Mouse (Mus musculus) heart, adult 2 months (tissue): ENCODE results near the gene Itch. TPM values are rescaled to one million over a fixed set of nuclear protein-coding genes. Genes with fewer than 3 reads are reported as not detected.
"Not testable (repeated sequence)": the region's sequence is repeated elsewhere in the genome, so short reads cannot be mapped to it uniquely, and the experiment has no call there.

Experiments used
- DNase-seq, 2 experiments: peaks; one replicate each; pipeline ENCODE4 v3.0.0; 2021
- H3K27ac ChIP-seq: fragments of 200-600 bp; 2 replicates; pipeline ENCODE4 v1.8.1; 2022
- H3K27me3 ChIP-seq: fragments of 200-500 bp; 2 replicates; pipeline ENCODE4 v1.6.1; 2012; ENCODE audit warnings: mild to moderate bottlenecking, low read length, inconsistent platforms, mixed read lengths; ENCODE audit not compliant: control insufficient read depth, insufficient read depth
- H3K36me3 ChIP-seq: fragments of 200-500 bp; 2 replicates; pipeline ENCODE4 v1.6.1; 2012; ENCODE audit warnings: low read length, inconsistent platforms; ENCODE audit not compliant: control insufficient read depth, insufficient read depth
- H3K4me1 ChIP-seq: fragments of 200-500 bp; 2 replicates; pipeline ENCODE4 v1.6.1; 2011; ENCODE audit warnings: low read length; ENCODE audit not compliant: control insufficient read depth, insufficient read depth
- H3K4me3 ChIP-seq: fragments of 200-600 bp; 2 replicates; pipeline ENCODE4 v1.8.1; 2022
- H3K79me2 ChIP-seq: fragments of 200-500 bp; replicated peaks from 2 replicates; pipeline ENCODE4 v1.6.1; 2012; ENCODE audit warnings: mild to moderate bottlenecking, inconsistent platforms, low read length, moderate library complexity, mixed read lengths; ENCODE audit not compliant: control insufficient read depth, insufficient read depth
- H3K9ac ChIP-seq: fragments of 200-500 bp; 2 replicates; pipeline ENCODE4 v1.6.1; 2012; ENCODE audit warnings: low read depth, mild to moderate bottlenecking, control low read depth, inconsistent platforms, low read length, mixed read lengths
- CTCF ChIP-seq: fragments of 200-600 bp; IDR thresholded peaks from 2 replicates; pipeline ENCODE4 v1.8.1; 2022; ENCODE audit warnings: antibody characterized with exemption, mild to moderate bottlenecking, moderate library complexity
- EP300 ChIP-seq: fragments of 200-500 bp; IDR thresholded peaks from 2 replicates; pipeline ENCODE4 v1.6.1; 2011; ENCODE audit warnings: low read depth, low read length, control low read depth; ENCODE audit not compliant: insufficient read depth
- POLR2A ChIP-seq: fragments of 200-500 bp; IDR thresholded peaks from 2 replicates; pipeline ENCODE4 v1.6.1; 2011; ENCODE audit warnings: mild to moderate bottlenecking, low read depth, low read length, control low read depth; ENCODE audit not compliant: insufficient read depth
- WGBS: fragments of 180-500 bp; shearing (Covaris S2); methylation state at CpG from one replicate; pipeline ENCODE4 v1.1.7; 2018; 5-methylcytosine and 5-hydroxymethylcytosine counted together
- intact Hi-C: fragments of 180-260 bp; cut with DNase I; formaldehyde crosslinking; loops from one replicate; pipeline ENCODE4 v1.15.1; 2025
- polyA plus RNA-seq: library from polyadenylated mRNA; depleted of rRNA; stranded (reverse); fragments of >200 nt; gene quantifications from 2 replicates; pipeline ENCODE4 v1.2.3, GENCODE M21; 2012
- total RNA-seq, 2 experiments: library from RNA; stranded (reverse); gene quantifications; 2 replicates each; pipeline ENCODE4 v1.2.3; 2021

Itch gene
- total and polyA plus RNA-seq, 3 experiments: 6.9 to 26.8 (median 26.4) TPM

DNA sequence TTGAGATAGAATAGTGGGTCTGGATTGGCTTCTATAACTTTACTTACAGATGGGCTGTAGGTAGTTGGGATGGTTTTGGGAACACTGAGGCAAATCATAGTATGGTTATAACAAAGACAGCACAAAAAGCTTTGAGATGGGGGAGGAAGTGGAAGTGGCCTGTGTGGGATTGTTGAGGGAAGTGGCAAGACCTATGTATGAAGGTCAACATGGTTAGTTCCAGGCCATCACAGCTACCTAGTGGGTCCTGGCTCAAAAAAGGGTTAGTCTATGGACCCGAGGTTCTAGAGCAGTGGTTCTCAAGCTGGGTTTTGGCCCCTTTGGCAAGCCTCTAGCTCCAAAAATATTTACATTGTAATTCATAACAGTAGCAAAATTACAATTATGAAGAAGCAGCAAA lies 2.2 kb downstream of the Itch start:
- no peak for TF ChIP-seq CTCF
- TF ChIP-seq EP300: no peak
- no peak for TF ChIP-seq POLR2A
- intact Hi-C loops: no loop called here
- Histone ChIP-seq H3K9ac (no peak overlapping the region), H3K4me1 (peaks cover 10% of the 10 kb centered on the region), H3K27me3 (no peaks in the 10 kb centered on the region), H3K79me2 (peaks cover 8% of the 10 kb centered on the region), H3K27ac (no peak overlapping the region; the same call in 1 of the 2 replicates), H3K4me3 (no peak overlapping the region), H3K36me3 (peaks cover 22% of the 10 kb centered on the region)
- WGBS: 69% methylated on average over 1 of the region's 1 CpGs
- DNase-seq: no peak

DNA sequence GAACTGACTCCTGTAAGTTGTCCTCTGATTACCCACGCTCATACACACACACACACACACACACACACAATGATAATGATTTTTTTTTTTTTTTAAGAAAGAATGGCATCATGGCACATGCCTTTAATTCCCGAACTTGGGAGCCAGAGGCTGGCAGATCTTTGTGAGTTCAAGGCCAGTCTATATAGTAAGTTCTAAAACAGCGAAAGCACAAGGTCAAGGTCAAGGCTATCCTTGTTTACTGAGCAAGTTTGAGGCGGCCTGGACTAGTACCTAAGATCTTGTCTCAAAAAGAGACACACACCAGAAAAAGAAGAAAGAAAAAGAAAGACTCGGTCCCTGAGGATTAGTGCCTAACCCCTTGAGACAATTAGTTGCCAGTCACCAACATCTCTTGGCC lies 7.7 kb downstream of the Itch start:
- H3K4me1 ChIP-seq: peaks cover 2% of the 10 kb centered on the region
- intact Hi-C loops: no loop called here
- 93% methylated on average over 5 of the region's 5 CpGs for WGBS
- peaks cover 4% of the 10 kb centered on the region for H3K79me2 ChIP-seq
- no peaks in the 10 kb centered on the region for H3K27me3 ChIP-seq
- H3K27ac ChIP-seq: no peak overlapping the region
- H3K36me3 ChIP-seq: peaks cover 23% of the 10 kb centered on the region
- H3K4me3 ChIP-seq: no peak overlapping the region
- H3K9ac ChIP-seq: no peak overlapping the region
- DNase-seq: no peak
- TF ChIP-seq POLR2A (no peak), CTCF (no peak), EP300 (no peak)

DNA sequence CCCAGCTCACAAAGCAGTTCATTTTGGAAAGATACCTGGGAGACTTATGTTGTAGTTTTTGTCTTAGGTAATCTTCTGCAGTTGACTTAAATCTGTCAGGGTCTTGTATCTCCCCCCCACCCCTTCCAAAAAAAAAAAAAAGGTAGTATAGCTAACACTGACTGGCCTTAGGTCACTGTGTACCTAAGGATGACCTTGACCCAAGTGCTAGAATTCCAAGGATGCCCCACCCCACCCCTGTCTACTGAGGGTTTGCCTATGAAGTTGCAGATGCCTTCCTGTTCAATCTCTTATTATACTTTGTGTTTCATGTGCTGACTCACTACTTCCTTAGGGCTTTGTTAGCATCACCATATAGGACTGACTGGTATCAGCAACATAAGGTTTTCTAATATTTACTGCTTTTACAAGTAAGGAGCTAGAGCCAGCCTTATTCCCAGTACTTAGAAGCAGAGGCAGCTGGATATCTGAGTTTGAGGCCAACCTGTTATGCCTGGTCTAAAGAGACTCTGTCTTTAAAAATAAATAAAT lies 8.8 kb downstream of the Itch start:
- peaks cover 23% of the 10 kb centered on the region for H3K36me3 ChIP-seq
- H3K27me3 ChIP-seq: no peaks in the 10 kb centered on the region
- no peak overlapping the region for H3K9ac ChIP-seq
- no peak for TF ChIP-seq POLR2A
- no peak for TF ChIP-seq CTCF
- no peak for TF ChIP-seq EP300
- peaks cover 1% of the 10 kb centered on the region for H3K4me1 ChIP-seq
- H3K27ac ChIP-seq: no peak overlapping the region
- intact Hi-C loops: no loop called here
- H3K79me2 ChIP-seq: peaks cover 4% of the 10 kb centered on the region
- H3K4me3 ChIP-seq: no peak overlapping the region
- DNase-seq: no peak

DNA sequence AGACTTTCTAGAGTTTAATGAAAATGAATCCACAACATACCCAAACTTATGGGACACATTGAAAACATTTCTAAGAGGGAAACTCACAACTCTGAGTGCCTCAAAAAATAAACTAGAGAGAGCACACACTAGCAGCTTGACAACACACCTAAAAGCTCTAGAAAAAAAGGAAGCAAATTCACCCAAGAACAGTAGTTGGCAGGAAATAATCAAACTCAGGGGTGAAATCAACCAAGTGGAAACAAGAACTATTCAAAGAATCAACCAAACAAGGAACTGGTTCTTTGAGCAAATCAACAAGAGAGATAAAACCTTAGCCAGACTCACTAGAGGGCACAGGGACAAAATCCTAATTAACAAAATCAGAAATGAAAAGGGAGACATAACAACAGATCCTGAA lies 16.0 kb downstream of the Itch start:
- H3K27ac ChIP-seq, H3K79me2 ChIP-seq, intact Hi-C loops, H3K4me3 ChIP-seq, DNase-seq, H3K4me1 ChIP-seq, H3K36me3 ChIP-seq, H3K27me3 ChIP-seq, H3K9ac ChIP-seq: not testable (repeated sequence)

DNA sequence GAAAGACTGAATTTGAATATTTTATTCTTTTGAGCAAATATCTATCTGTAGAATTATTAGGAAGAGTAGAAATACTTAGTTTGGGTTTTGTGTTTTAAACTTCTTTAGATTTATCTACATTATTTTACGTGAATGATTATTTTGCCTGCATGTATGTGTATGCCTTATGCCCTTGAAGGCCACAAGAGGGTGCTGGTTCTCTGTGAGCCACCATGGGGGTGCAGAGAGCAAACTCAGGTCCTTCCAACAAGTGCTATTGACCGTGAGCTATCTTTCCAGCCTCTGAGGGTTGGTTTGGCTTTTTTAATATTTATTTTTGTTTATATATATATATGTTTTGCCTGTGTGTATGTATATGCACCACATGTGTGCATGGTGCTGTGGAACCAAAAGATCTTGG lies 74.1 kb downstream of the Itch start:
- no peak overlapping the region for H3K4me3 ChIP-seq
- no peak overlapping the region for H3K27ac ChIP-seq
- 66% methylated on average over 2 of the region's 2 CpGs for WGBS
- H3K36me3 ChIP-seq: peaks cover 3% of the 10 kb centered on the region
- H3K9ac ChIP-seq: no peak overlapping the region
- no peaks in the 10 kb centered on the region for H3K27me3 ChIP-seq
- H3K4me1 ChIP-seq: no peaks in the 10 kb centered on the region
- no peaks in the 10 kb centered on the region for H3K79me2 ChIP-seq
- TF ChIP-seq EP300: 0 out of 2 replicates have a peak, but pooled peaks have one; percentile 26
- peak; percentile 87 for TF ChIP-seq CTCF
- no peak for TF ChIP-seq POLR2A
- DNase-seq: no peak
- intact Hi-C loops: no loop called here

DNA sequence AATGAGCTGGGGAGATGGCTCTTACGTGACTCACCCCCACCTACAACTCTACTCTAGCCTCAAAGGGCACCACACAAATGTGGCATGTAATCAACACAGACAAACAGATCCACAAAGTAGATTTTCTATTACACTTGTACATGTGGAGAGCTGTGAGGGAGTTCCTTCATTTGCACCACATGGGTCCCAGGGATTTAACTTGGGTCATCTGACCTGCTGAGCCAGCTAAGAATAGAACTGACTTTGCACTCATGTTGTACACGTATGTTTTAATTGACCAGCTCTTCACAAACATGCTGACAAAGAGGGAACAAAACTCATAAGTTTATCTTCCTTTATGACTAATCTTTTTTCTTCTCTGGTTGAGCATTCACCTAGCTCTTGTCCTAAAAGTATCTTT lies 89.8 kb downstream of the Itch start:
- Histone ChIP-seq H3K27me3 (no peaks in the 10 kb centered on the region), H3K79me2 (no peaks in the 10 kb centered on the region), H3K9ac (no peak overlapping the region), H3K4me1 (peaks cover 8% of the 10 kb centered on the region), H3K27ac (peak overlapping the region; percentile 29), H3K4me3 (no peak overlapping the region), H3K36me3 (peaks cover 23% of the 10 kb centered on the region)
- no peak for DNase-seq
- no peak for TF ChIP-seq CTCF
- 73% methylated on average over 2 of the region's 2 CpGs for WGBS
- intact Hi-C loops: no loop called here

DNA sequence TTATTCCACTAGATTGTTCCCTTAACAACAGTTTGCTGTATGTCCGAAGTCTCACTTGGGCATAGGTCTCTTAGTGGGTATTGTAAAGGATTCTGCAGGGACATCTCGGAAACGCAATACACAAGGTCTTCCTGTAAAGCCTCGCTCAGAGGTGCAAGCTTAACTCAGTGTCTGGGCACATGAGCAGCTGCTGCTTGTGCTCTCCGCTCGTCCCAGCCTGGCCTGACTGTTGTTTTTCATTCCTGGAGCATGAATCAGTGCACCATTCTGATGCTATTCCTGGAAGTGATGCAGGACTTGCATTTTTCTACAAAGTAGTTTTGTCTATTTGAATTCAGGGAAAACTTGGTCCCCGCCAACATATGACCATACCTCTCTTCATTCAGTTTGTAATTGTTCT lies 91.4 kb downstream of the Itch start:
- Histone ChIP-seq H3K79me2 (no peaks in the 10 kb centered on the region), H3K4me3 (no peak overlapping the region), H3K27ac (peak overlapping the region; percentile 70), H3K36me3 (peaks cover 23% of the 10 kb centered on the region), H3K9ac (no peak overlapping the region), H3K4me1 (peaks cover 8% of the 10 kb centered on the region), H3K27me3 (no peaks in the 10 kb centered on the region)
- TF ChIP-seq POLR2A (peak; percentile 33; the same call in 1 of the 2 replicates), EP300 (peak; percentile 54; the same call in 1 of the 2 replicates), CTCF (no peak)
- 51% methylated on average over 7 of the region's 7 CpGs for WGBS
- intact Hi-C loops: no loop called here
- DNase-seq: peak; percentile 38 to 63
